Mouse (Mus musculus) liver, embryonic 14.5 days (tissue): ENCODE measurements around the gene Gm10277. TPM values are rescaled to one million over a fixed set of nuclear protein-coding genes. Genes with fewer than 3 reads are reported as not detected.

ENCODE experiments used
- ATAC-seq: fragments of 200-750 bp; cut with Nextera tagmentation; 2 replicates; pipeline ENCODE4 v1.8.0; 2017; ENCODE audit warnings: moderate number of reproducible peaks, mild to moderate bottlenecking, moderate library complexity; ENCODE audit not compliant: insufficient read depth
- DNase-seq, 3 experiments: peaks; one replicate each; pipeline ENCODE4 v3.0.0-alpha.2; 2012 to 2013; ENCODE audit warnings: low read depth in 3 of 3, low spot score in 3 of 3
- H3K27ac ChIP-seq: fragments of 300-500 bp; sonication (generic); 2 replicates; pipeline ENCODE4 v1.5.1; 2014; ENCODE audit warnings: moderate library complexity, mild to moderate bottlenecking, control low read depth, inconsistent platforms
- H3K27me3 ChIP-seq: fragments of 300-500 bp; sonication (generic); 2 replicates; pipeline ENCODE4 v1.6.1; 2014; ENCODE audit warnings: mild to moderate bottlenecking, low read length, moderate library complexity; ENCODE audit not compliant: control insufficient read depth, insufficient read depth
- H3K36me3 ChIP-seq: fragments of 300-500 bp; sonication (generic); replicated peaks from 2 replicates; pipeline ENCODE4 v1.6.1; 2014; ENCODE audit warnings: low read depth; ENCODE audit not compliant: control insufficient read depth, insufficient read depth
- H3K4me1 ChIP-seq, 2 experiments: fragments of 200-500 bp in 1 of 2; fragments of 300-500 bp in 1 of 2; sonication (generic) in 1 of 2; replicated peaks; 2 replicates each; pipeline ENCODE4 v1.6.1; 2012 to 2014; ENCODE audit warnings: antibody characterized with exemption in 1 of 2, inconsistent platforms in 1 of 2, low read length in 1 of 2; ENCODE audit not compliant: control insufficient read depth in 2 of 2, insufficient read depth in 2 of 2
- H3K4me2 ChIP-seq: fragments of 300-500 bp; sonication (generic); 2 replicates; pipeline ENCODE4 v1.6.1; 2014; ENCODE audit warnings: low read depth, mild to moderate bottlenecking, control low read depth, moderate library complexity
- H3K4me3 ChIP-seq, 2 experiments: fragments of 200-500 bp in 1 of 2; fragments of 300-500 bp in 1 of 2; sonication (generic) in 1 of 2; 2 replicates each; pipeline ENCODE4 v1.5.1; 2012 to 2014; ENCODE audit warnings: low read depth in 2 of 2, low read length in 2 of 2, mild to moderate bottlenecking in 2 of 2, control low read depth in 1 of 2, inconsistent platforms in 1 of 2, moderate library complexity in 1 of 2; ENCODE audit not compliant: insufficient read depth in 1 of 2
- H3K9ac ChIP-seq: fragments of 300-500 bp; sonication (generic); replicated peaks from 2 replicates; pipeline ENCODE4 v1.6.1; 2014; ENCODE audit warnings: mild to moderate bottlenecking, control low read depth, moderate library complexity
- H3K9me3 ChIP-seq: fragments of 300-500 bp; sonication (generic); 2 replicates; pipeline ENCODE4 v1.6.1; 2016; ENCODE audit warnings: low read length, mixed read lengths; ENCODE audit not compliant: control insufficient read depth
- CTCF ChIP-seq: IDR thresholded peaks from 2 replicates; pipeline ENCODE4 v1.5.1; 2016; ENCODE audit warnings: antibody characterized with exemption, low read depth, control low read depth
- EP300 ChIP-seq: IDR thresholded peaks from 2 replicates; pipeline ENCODE4 v1.6.1; 2016; ENCODE audit warnings: antibody characterized with exemption, low read depth
- WGBS: fragments of 180-500 bp; shearing (Covaris S2); extraction: QIAGEN DNeasy Blood & Tissue Kit; methylation state at CpG from one replicate; pipeline ENCODE4 v1.1.7; 2014; ENCODE audit not compliant: insufficient replicate concordance; 5-methylcytosine and 5-hydroxymethylcytosine counted together
- polyA plus RNA-seq, 2 experiments: library from polyadenylated mRNA; depleted of rRNA in 1 of 2; stranded (reverse) in 1 of 2; unstranded in 1 of 2; fragments of >200 nt; fragmentation: Nextera tagmentation in 1 of 2; extraction: Ambion mirVana in 1 of 2; gene quantifications; 2 replicates each; pipeline versions ENCODE4 v1.2.1 to v1.2.3; 2012 to 2014

Gm10277 gene
- polyA plus RNA-seq, 2 experiments: 0.18 TPM; not detected in 1

DNA sequence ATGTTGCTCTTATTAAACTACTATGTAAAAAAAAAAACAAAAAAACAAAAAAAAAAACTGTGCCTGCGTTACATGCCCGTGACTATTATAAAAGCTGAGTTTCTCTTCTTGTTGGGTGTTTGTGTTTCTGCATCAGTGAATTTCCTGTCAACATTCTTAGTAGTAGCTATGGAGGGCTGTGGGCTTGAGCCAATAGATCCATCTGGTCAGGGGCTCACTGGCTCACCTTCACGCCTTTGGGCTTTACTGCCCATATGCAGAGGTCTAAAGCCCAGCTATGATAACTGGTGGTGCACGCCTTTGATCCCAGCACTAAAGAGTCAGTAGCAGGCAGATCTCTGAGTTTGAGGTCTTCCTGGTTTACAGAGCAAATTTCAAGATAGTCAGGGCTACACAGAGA lies 18.1 kb downstream of the Gm10277 start:
- Histone ChIP-seq H3K9me3 (no peaks in the 10 kb centered on the region), H3K4me3 (no peak overlapping the region), H3K4me1 (peaks cover 66% of the 10 kb centered on the region in 2 experiments), H3K27me3 (no peaks in the 10 kb centered on the region), H3K4me2 (no peak overlapping the region; the same call in 1 of the 2 replicates), H3K36me3 (no peaks in the 10 kb centered on the region), H3K27ac (peak overlapping the region; percentile 44), H3K9ac (no peak overlapping the region; the same call in 1 of the 2 replicates)
- DNase-seq (no peak), ATAC-seq (no peak)
- 64% methylated on average over 4 of the region's 4 CpGs for WGBS
- TF ChIP-seq EP300 (no peak), CTCF (no peak)

DNA sequence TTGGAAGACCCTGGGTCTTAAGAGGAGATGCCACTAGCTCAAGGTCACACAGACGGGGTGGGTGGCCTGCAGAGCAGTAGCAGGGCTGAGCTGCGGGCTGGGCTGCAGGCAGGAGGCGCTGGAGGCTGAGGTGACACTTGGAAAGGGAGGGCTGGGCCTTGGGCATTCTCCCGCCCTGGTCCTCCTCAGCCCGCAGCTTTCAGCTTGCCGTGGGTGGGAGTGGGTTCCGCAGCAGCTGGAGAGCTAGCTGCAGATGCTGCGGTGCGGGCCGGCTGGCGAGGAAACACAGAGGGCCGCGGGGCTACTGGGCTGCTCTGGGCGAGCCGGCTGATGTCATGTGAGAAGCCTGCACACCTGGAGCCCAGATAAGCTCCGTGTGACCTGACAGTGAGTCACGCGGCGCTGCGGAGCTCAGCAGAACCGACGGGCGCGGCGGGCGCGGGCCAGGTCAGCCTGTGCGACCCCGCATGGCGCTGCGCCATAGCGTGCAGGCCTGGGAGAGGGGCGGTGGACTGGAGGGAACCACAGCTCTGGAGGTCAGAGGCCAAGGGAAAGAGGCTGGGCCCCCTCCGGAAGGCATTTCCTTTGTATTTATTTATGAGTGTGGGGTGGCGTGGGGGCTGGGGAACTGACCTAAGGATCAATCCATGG lies 21.1 kb downstream of the Gm10277 start:
- WGBS: 1% methylated on average over 35 of the region's 35 CpGs
- ATAC-seq (peak; percentile 50), DNase-seq (no peak)
- Histone ChIP-seq H3K36me3 (no peaks in the 10 kb centered on the region), H3K27ac (peak overlapping the region; percentile 71), H3K27me3 (no peaks in the 10 kb centered on the region), H3K9ac (peak overlapping the region; percentile 79), H3K4me2 (peak overlapping the region; percentile 99), H3K4me3 (peak overlapping the region; percentile 51 to 64), H3K9me3 (no peaks in the 10 kb centered on the region), H3K4me1 (peaks cover 51 to 56% of the 10 kb centered on the region in 2 experiments)
- TF ChIP-seq CTCF (peak; percentile 91), EP300 (no peak)

DNA sequence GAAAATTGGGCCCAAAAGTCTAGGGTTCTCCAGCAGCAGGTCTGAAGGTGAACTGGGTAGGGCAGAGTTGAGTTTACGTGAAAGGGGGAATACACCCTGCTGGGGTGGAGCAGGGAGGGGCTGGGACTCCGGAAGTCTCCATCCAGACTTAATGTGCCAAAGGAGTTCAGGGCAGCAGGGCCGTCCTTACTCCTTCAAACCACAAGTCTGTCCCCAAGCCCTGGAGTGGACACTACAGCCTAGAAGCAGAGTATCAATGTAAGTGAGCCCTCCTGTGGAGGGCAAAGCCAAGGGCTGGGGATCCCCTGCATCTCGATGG lies 22.1 kb downstream of the Gm10277 start:
- no peak for DNase-seq
- Histone ChIP-seq H3K4me1 (peaks cover 42 to 51% of the 10 kb centered on the region in 2 experiments), H3K36me3 (no peaks in the 10 kb centered on the region), H3K9ac (peak overlapping the region; percentile 79), H3K27ac (peak overlapping the region; percentile 87), H3K4me2 (peak overlapping the region; percentile 99), H3K4me3 (peak overlapping the region; percentile 33 to 64), H3K9me3 (no peaks in the 10 kb centered on the region), H3K27me3 (no peaks in the 10 kb centered on the region)
- TF ChIP-seq CTCF (no peak), EP300 (no peak)
- ATAC-seq: no peak
- 19% methylated on average over 4 of the region's 4 CpGs for WGBS

DNA sequence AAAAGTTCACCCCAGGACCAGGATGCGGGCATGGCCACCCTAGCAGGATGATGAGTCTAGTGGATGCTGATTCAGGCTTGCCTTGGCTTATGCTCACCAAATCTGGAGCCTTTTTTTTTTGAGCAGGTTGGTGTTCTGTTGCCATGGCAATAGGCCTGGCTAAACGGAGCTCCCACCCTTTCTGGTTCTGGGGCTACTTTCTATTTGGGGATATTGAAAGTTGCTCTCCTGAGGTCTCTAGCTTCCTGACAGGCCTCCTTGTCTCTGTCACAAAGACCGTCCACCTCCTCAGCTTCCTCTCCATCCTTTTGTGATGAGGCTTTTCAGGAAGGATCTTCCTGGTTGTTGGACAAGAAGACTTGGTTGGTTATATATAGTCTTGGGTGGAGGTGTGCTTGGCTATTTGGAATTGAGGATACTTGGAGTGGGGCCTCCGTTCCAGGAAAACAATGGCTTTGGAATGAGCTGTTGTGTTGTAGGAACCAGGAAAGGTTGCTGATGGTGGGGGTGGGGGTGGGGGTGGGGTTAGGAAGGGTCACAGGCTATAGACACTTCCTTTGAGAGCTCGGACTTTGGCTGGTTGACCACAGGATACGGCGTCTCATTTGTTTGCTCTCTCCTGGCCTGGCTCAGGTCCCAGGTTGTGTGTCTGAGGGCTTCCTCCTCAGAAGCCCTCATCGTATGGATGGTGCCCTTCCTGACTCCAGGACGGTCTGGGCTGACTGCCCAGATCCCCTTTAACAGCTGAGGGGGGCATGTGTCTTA lies 22.7 kb downstream of the Gm10277 start:
- no peaks in the 10 kb centered on the region for H3K36me3 ChIP-seq
- H3K4me1 ChIP-seq: peaks cover 37 to 46% of the 10 kb centered on the region in 2 experiments
- H3K4me3 ChIP-seq: peak overlapping the region; percentile 76 to 91
- TF ChIP-seq EP300 (no peak), CTCF (no peak)
- peak overlapping the region; percentile 88 for H3K9ac ChIP-seq
- WGBS: 44% methylated on average over 9 of the region's 9 CpGs
- H3K27ac ChIP-seq: peak overlapping the region; percentile 87
- no peaks in the 10 kb centered on the region for H3K9me3 ChIP-seq
- H3K27me3 ChIP-seq: no peaks in the 10 kb centered on the region
- DNase-seq (no peak), ATAC-seq (no peak)
- peak overlapping the region; percentile 99 for H3K4me2 ChIP-seq

DNA sequence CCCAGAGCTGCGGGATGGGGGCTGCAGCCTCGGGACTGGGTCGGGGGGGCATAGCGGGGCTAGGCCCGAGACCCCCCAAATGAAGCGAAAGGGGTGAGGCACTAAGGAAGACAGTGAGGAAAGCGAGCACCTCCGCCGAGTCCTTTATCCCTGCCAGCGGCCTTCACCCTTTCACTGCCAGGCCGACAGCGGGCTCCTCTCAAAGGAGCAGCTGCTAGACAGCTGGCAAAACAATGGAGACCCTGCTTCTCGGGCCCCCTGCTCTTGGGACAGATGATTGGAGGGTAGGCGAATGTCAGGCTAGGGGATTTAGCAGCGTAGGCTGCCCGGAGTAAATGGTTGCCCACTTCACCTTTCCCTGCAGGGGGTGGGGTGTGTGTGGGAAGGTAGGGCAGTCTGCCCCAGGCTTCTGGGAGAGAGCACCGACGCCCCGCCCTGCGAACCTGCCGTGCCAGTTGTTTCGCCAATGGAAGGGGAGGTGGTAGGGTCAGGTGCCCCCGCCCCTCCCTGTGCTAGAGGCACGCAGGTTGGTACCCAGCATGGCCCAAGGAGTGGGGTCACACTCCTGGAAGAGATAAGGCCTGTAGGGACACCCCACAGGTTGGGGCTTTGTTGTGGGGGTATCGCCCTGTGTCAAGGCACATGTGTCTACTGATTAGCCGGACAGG lies 23.7 kb downstream of the Gm10277 start:
- Histone ChIP-seq H3K27ac (peak overlapping the region; percentile 87), H3K9ac (peak overlapping the region; percentile 88), H3K4me1 (peaks cover 29 to 37% of the 10 kb centered on the region in 2 experiments), H3K4me3 (peak overlapping the region; percentile 76 to 91), H3K27me3 (no peaks in the 10 kb centered on the region), H3K9me3 (no peaks in the 10 kb centered on the region), H3K4me2 (peak overlapping the region; percentile 99), H3K36me3 (no peaks in the 10 kb centered on the region)
- ATAC-seq: peak; percentile 61
- WGBS: under 1% methylated on average over 26 of the region's 26 CpGs
- peak in 1 of 3 experiments; percentile 57 for DNase-seq
- TF ChIP-seq CTCF (peak; percentile 17; the same call in 1 of the 2 replicates), EP300 (no peak)
